Mouse (Mus musculus): ENCODE measurements around the gene Shld1.

GRCm38 (mm10) chr2:132672121-132672520 is 14.6 kb upstream of the Shld1 start:
- TF ChIP-seq EP300 (IDR thresholded peaks at IDR 0.05; ENCODE audit: insufficient read depth, low read depth, low read length) (no peak), CTCF (IDR thresholded peaks at IDR 0.05; ENCODE audit: low read depth, low read length) (no peak)

Data from ES-Bruce4 (cell line).